In genomic region chr9:107624951-107625350, GRCm38 (mm10) we compare ENCODE assay signal across 9 mouse cellular contexts. TPM values are rescaled to one million over a fixed set of nuclear protein-coding genes. Genes with fewer than 3 reads are reported as not detected.
A peak's percentile ranks its signal among the peaks of the same experiment; 100 is the strongest.
DNase-seq lines count a peak whose midpoint lies in the region; ATAC-seq and TF ChIP-seq lines count a peak whose summit lies in the region.
"Had no signal": no experiment of that assay in that cellular context is flagged by ENCODE, and none has a peak within 500 bp of the region (broad histone marks: within the 10 kb centered on the region; RNA-seq: fewer than 3 reads in every experiment).

No protein-coding gene starts in this region.

- no peak for TF ChIP-seq POLR2A in myocyte (IDR thresholded peaks at IDR 0.05; ENCODE audit: insufficient read length, low read depth)

- ATAC-seq in kidney, postnatal 0 days (replicated peaks; ENCODE audit: low FRiP score, low read depth), result no peak
- ATAC-seq in embryonic facial prominence, embryonic 12.5 days (ENCODE audit: insufficient number of reproducible peaks, insufficient read depth, low FRiP score, low TSS enrichment), result no peak
- no peak for ATAC-seq in hindbrain, postnatal 0 days
- no peak for ATAC-seq in megakaryocyte progenitor cell, adult 5-6 weeks (replicated peaks; ENCODE audit: poor library complexity)

- H3K79me2 ChIP-seq in myocyte (ENCODE audit: control insufficient read depth, insufficient read depth), result peaks cover 71% of the 10 kb centered on the region

- no peak overlapping the region for H3K4me3 ChIP-seq in kidney, postnatal 0 days (replicated peaks; ENCODE audit: low read depth, low read length)
- H3K4me3 ChIP-seq in embryonic facial prominence, embryonic 12.5 days, result no peak overlapping the region
- no peak overlapping the region for H3K4me3 ChIP-seq in hindbrain, postnatal 0 days (ENCODE audit: low read length)
- H3K4me3 ChIP-seq in myocyte, result no peak overlapping the region

- H3K4me1 ChIP-seq in kidney, postnatal 0 days (replicated peaks; ENCODE audit: insufficient read depth, low read length), result peaks cover 41% of the 10 kb centered on the region
- H3K4me1 ChIP-seq in embryonic facial prominence, embryonic 12.5 days, result peaks cover 40% of the 10 kb centered on the region
- peaks cover 33% of the 10 kb centered on the region for H3K4me1 ChIP-seq in hindbrain, postnatal 0 days (ENCODE audit: insufficient read depth, low read length)

- TF ChIP-seq CTCF in kidney, postnatal 0 days (IDR thresholded peaks at IDR 0.05; ENCODE audit: low read depth), result no peak
- no peak for TF ChIP-seq CTCF in hindbrain, postnatal 0 days (IDR thresholded peaks at IDR 0.05; ENCODE audit: low read depth)

- no peaks in the 10 kb centered on the region for H3K27me3 ChIP-seq in kidney, postnatal 0 days (ENCODE audit: insufficient read depth, low read length)
- no peaks in the 10 kb centered on the region for H3K27me3 ChIP-seq in embryonic facial prominence, embryonic 12.5 days
- no peaks in the 10 kb centered on the region for H3K27me3 ChIP-seq in hindbrain, postnatal 0 days (ENCODE audit: insufficient read depth, low read length)
- no peaks in the 10 kb centered on the region for H3K27me3 ChIP-seq in myocyte (ENCODE audit: control insufficient read depth, insufficient read depth, insufficient read length)

- H3K27ac ChIP-seq in kidney, postnatal 0 days, result peak overlapping the region; percentile 67
- peak overlapping the region; percentile 7; the same call in 1 of the 2 replicates for H3K27ac ChIP-seq in embryonic facial prominence, embryonic 12.5 days
- H3K27ac ChIP-seq in hindbrain, postnatal 0 days, result peak overlapping the region; percentile 93; the same call in 1 of the 2 replicates

- H3K9ac ChIP-seq in kidney, postnatal 0 days (ENCODE audit: low read depth, low read length), result peak overlapping the region; percentile 14; the same call in 1 of the 2 replicates
- H3K9ac ChIP-seq in embryonic facial prominence, embryonic 12.5 days, result no peak overlapping the region; the same call in 1 of the 2 replicates
- no peak overlapping the region for H3K9ac ChIP-seq in hindbrain, postnatal 0 days (replicated peaks; ENCODE audit: low read length)

- no peaks in the 10 kb centered on the region for H3K9me3 ChIP-seq in kidney, postnatal 0 days (replicated peaks; ENCODE audit: low read length)
- no peaks in the 10 kb centered on the region for H3K9me3 ChIP-seq in embryonic facial prominence, embryonic 12.5 days
- no peaks in the 10 kb centered on the region for H3K9me3 ChIP-seq in hindbrain, postnatal 0 days (ENCODE audit: low read length)

- no peak for DNase-seq in kidney, postnatal 0 days (ENCODE audit: low spot score)
- no peak for DNase-seq in kidney, postnatal 25 days
- DNase-seq in hindbrain, postnatal 0 days (ENCODE audit: low spot score), result no peak
- no peak for DNase-seq in testis, postnatal 14 days (ENCODE audit: low spot score)
- no peak for DNase-seq in cerebellum, adult 9-11 months
- DNase-seq: lung, postnatal 14 days had no signal

- 70% methylated on average over 3 of the region's 3 CpGs for WGBS in kidney, postnatal 0 days
- 88% methylated on average over 3 of the region's 3 CpGs for WGBS in embryonic facial prominence, embryonic 12.5 days
- WGBS in hindbrain, postnatal 0 days, result 67% methylated on average over 3 of the region's 3 CpGs

- no peak overlapping the region for H3ac ChIP-seq in myocyte (ENCODE audit: control insufficient read depth, insufficient read length)

- peaks cover 10% of the 10 kb centered on the region for H3K36me3 ChIP-seq in kidney, postnatal 0 days (ENCODE audit: insufficient read depth, low read length)
- H3K36me3 ChIP-seq in embryonic facial prominence, embryonic 12.5 days, result peaks cover 48% of the 10 kb centered on the region
- H3K36me3 ChIP-seq in hindbrain, postnatal 0 days (ENCODE audit: insufficient read depth, low read length), result 0 out of 2 replicates have a peak, but pooled peaks cover 4% of the 10 kb centered on the region
- peaks cover 7% of the 10 kb centered on the region for H3K36me3 ChIP-seq in myocyte (ENCODE audit: control insufficient read depth, insufficient read depth)

- H3K4me2 ChIP-seq in kidney, postnatal 0 days (ENCODE audit: low read length), result no peak overlapping the region
- H3K4me2 ChIP-seq in embryonic facial prominence, embryonic 12.5 days (replicated peaks), result no peak overlapping the region
- no peak overlapping the region for H3K4me2 ChIP-seq in hindbrain, postnatal 0 days (ENCODE audit: low read depth, low read length)
- H3K4me2 ChIP-seq in myocyte (ENCODE audit: low read depth), result peak overlapping the region; percentile 80

TF ChIP-seq in myocyte, 11 proteins besides CTCF, POLR2A, EP300 and RAD21:
- TF ChIP-seq CEBPB (IDR thresholded peaks at IDR 0.05; ENCODE audit: insufficient read depth, poor library complexity, severe bottlenecking), result no peak
- TF ChIP-seq POLR2AphosphoS2 (IDR thresholded peaks at IDR 0.05; ENCODE audit: insufficient read length, low read depth), result no peak
- TF ChIP-seq MYOG (IDR thresholded peaks at IDR 0.05; ENCODE audit: control insufficient read depth in 1 of 3, insufficient read depth in 1 of 3, insufficient read length in 2 of 3, low read depth in 2 of 3), result no peak
- no peak for TF ChIP-seq MYOD1 (IDR thresholded peaks at IDR 0.05; ENCODE audit: control insufficient read depth in 1 of 3, insufficient read length in 2 of 3, low read depth in 2 of 3)

RNA-seq across cellular contexts. Expression of gene Gnai2, which starts 10.2 kb away (rescaled TPM):
- 351 and 359 TPM in 2 replicates for polyA plus RNA-seq in kidney, postnatal 0 days (2015; fragmentation: Nextera tagmentation; extraction: Ambion mirVana)
- polyA plus RNA-seq in embryonic facial prominence, embryonic 12.5 days (2016; fragmentation: Nextera tagmentation; extraction: Ambion mirVana), result 439 and 443 TPM in 2 replicates
- 334 and 369 TPM in 2 replicates for total RNA-seq in hindbrain, postnatal 0 days (2014; rRNA removed)
- polyA plus RNA-seq in hindbrain, postnatal 0 days (2015; fragmentation: Nextera tagmentation; extraction: Ambion mirVana), result 275 and 287 TPM in 2 replicates
- polyA plus RNA-seq in myocyte (2012; fragmentation: generic; extraction: Trizol), result 499 TPM
- total RNA-seq in megakaryocyte progenitor cell, adult 5-6 weeks (2015), result 333 and 362 TPM in 2 replicates
- total RNA-seq in megakaryocyte progenitor cell, adult 5-6 weeks (2017), result 423 and 432 TPM in 2 replicates

RNA-seq across cellular contexts. Expression of gene Sema3b, which starts 15.9 kb away (rescaled TPM):
- 30.5 and 33.3 TPM in 2 replicates for polyA plus RNA-seq in kidney, postnatal 0 days (2015; fragmentation: Nextera tagmentation; extraction: Ambion mirVana)
- polyA plus RNA-seq in embryonic facial prominence, embryonic 12.5 days (2016; fragmentation: Nextera tagmentation; extraction: Ambion mirVana), result 3.8 and 6.9 TPM in 2 replicates
- 11.2 and 14.6 TPM in 2 replicates for total RNA-seq in hindbrain, postnatal 0 days (2014; rRNA removed)
- polyA plus RNA-seq in hindbrain, postnatal 0 days (2015; fragmentation: Nextera tagmentation; extraction: Ambion mirVana), result 8.3 and 9.0 TPM in 2 replicates
- polyA plus RNA-seq in myocyte (2012; fragmentation: generic; extraction: Trizol), result 59.9 TPM
- total RNA-seq in megakaryocyte progenitor cell, adult 5-6 weeks (2015), result not detected in 2 replicates
- total RNA-seq in megakaryocyte progenitor cell, adult 5-6 weeks (2017), result not detected in 2 replicates

RNA-seq across cellular contexts. Expression of gene Ifrd2, which starts 37.5 kb away (rescaled TPM):
- 28.9 and 29.9 TPM in 2 replicates for polyA plus RNA-seq in kidney, postnatal 0 days (2015; fragmentation: Nextera tagmentation; extraction: Ambion mirVana)
- polyA plus RNA-seq in embryonic facial prominence, embryonic 12.5 days (2016; fragmentation: Nextera tagmentation; extraction: Ambion mirVana), result 35.8 and 36.9 TPM in 2 replicates
- 7.6 and 10.9 TPM in 2 replicates for total RNA-seq in hindbrain, postnatal 0 days (2014; rRNA removed)
- 9.0 and 9.3 TPM in 2 replicates for polyA plus RNA-seq in hindbrain, postnatal 0 days (2015; fragmentation: Nextera tagmentation; extraction: Ambion mirVana)
- polyA plus RNA-seq in myocyte (2012; fragmentation: generic; extraction: Trizol), result 29.4 TPM
- total RNA-seq in megakaryocyte progenitor cell, adult 5-6 weeks (2015), result 68.0 and 93.4 TPM in 2 replicates
- 31.5 and 72.4 TPM in 2 replicates for total RNA-seq in megakaryocyte progenitor cell, adult 5-6 weeks (2017)

RNA-seq across cellular contexts. Expression of gene Hyal3, which starts 44.3 kb away (rescaled TPM):
- polyA plus RNA-seq in kidney, postnatal 0 days (2015; fragmentation: Nextera tagmentation; extraction: Ambion mirVana), result 1.3 and 2.0 TPM in 2 replicates
- 1.4 and 1.5 TPM in 2 replicates for polyA plus RNA-seq in embryonic facial prominence, embryonic 12.5 days (2016; fragmentation: Nextera tagmentation; extraction: Ambion mirVana)
- 3.3 and 4.9 TPM in 2 replicates for total RNA-seq in hindbrain, postnatal 0 days (2014; rRNA removed)
- polyA plus RNA-seq in hindbrain, postnatal 0 days (2015; fragmentation: Nextera tagmentation; extraction: Ambion mirVana), result 1.7 and 1.9 TPM in 2 replicates
- 0.43 TPM for polyA plus RNA-seq in myocyte (2012; fragmentation: generic; extraction: Trizol)
- total RNA-seq in megakaryocyte progenitor cell, adult 5-6 weeks (2015), result 1.4 and 1.7 TPM in 2 replicates
- total RNA-seq in megakaryocyte progenitor cell, adult 5-6 weeks (2017), result 0.58 TPM in 1 of 2 replicates, not detected in the other

RNA-seq across cellular contexts. Expression of gene Slc38a3, which starts 44.4 kb away (rescaled TPM):
- 12.9 and 14.7 TPM in 2 replicates for polyA plus RNA-seq in kidney, postnatal 0 days (2015; fragmentation: Nextera tagmentation; extraction: Ambion mirVana)
- polyA plus RNA-seq in embryonic facial prominence, embryonic 12.5 days (2016; fragmentation: Nextera tagmentation; extraction: Ambion mirVana), result 8.2 and 8.3 TPM in 2 replicates
- total RNA-seq in hindbrain, postnatal 0 days (2014; rRNA removed), result 102 and 134 TPM in 2 replicates
- polyA plus RNA-seq in hindbrain, postnatal 0 days (2015; fragmentation: Nextera tagmentation; extraction: Ambion mirVana), result 52.1 and 54.5 TPM in 2 replicates
- polyA plus RNA-seq in myocyte (2012; fragmentation: generic; extraction: Trizol), result 0.06 TPM
- not detected in 2 replicates for total RNA-seq in megakaryocyte progenitor cell, adult 5-6 weeks (2015)
- not detected in 2 replicates for total RNA-seq in megakaryocyte progenitor cell, adult 5-6 weeks (2017)

Comparison
In these comparisons a context has a peak if more than half of its experiments do, and no peak if none do; other contexts are left out.
1. H3K27ac ChIP-seq: peak in every context shown above with its lines; median percentile 93 in hindbrain, postnatal 0 days; 67 in kidney, postnatal 0 days; 7 in embryonic facial prominence, embryonic 12.5 days.